Mouse (Mus musculus): ENCODE results near the gene Tspan32. TPM values are rescaled to one million over a fixed set of nuclear protein-coding genes. Genes with fewer than 3 reads are reported as not detected.

The Tspan32 gene
- polyA plus RNA-seq, 1 experiment, result 0.25 TPM

DNA sequence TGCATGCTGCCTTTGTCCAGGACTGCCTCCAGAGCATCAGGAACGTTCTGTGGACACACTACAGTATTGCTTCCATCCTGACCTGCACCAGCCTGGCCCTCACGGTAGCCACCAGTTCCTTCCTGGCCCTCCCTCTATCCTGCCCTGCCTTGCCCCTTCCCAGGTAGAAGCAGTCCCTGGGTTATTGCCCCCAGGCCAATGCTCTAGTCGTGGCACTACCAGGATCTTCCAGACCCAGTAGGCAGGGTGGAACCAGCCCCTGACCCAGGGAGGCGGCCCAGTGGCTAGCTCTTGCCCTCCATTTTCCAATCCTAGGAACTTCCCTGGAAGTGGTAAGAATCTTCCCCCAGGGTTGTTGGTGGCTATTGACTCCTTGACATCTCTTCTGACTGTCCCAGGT lies 12.3 kb downstream of the Tspan32 start:
- TF ChIP-seq CTCF (IDR thresholded peaks at IDR 0.05; ENCODE audit: borderline replicate concordance, insufficient read depth, low read depth, low read length), result no peak
- H3K27ac ChIP-seq (ENCODE audit: insufficient read depth, low read length), result no peak overlapping the region
- DNase-seq, result no peak
- no peak overlapping the region for H3K4me3 ChIP-seq (replicated peaks; ENCODE audit: insufficient read depth, low read depth, low read length)
- peaks cover 36% of the 10 kb centered on the region for H3K4me1 ChIP-seq (ENCODE audit: control insufficient read depth, insufficient read depth, low read length)
- 93% methylated on average over 4 of the region's 4 CpGs for WGBS
- H3K27me3 ChIP-seq (ENCODE audit: control insufficient read depth, insufficient read depth, low read length), result no peaks in the 10 kb centered on the region

DNA sequence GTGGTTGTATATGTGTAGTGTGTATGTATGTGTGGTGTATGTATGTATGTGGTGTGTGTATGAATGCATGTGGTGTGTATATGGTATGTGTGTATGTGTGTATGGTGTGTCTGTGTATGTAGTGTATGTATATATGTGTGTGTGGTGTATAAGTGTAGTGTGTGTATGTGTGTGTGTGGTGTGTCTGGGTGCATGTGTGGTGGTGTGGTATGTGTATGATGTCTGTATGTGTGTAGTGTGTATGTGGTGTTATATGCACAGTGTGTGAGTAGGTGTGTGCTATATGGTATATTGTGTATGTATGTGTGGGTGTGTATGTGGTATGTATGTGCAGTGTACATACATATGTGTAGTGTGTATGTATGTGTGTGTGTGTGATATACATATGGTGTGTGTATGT lies 15.2 kb downstream of the Tspan32 start:
- no peak for DNase-seq
- Histone ChIP-seq H3K27me3 (ENCODE audit: control insufficient read depth, insufficient read depth, low read length) (no peaks in the 10 kb centered on the region), H3K4me1 (ENCODE audit: control insufficient read depth, insufficient read depth, low read length) (peaks cover 13% of the 10 kb centered on the region; the same call in 1 of the 2 replicates), H3K4me3 (replicated peaks; ENCODE audit: insufficient read depth, low read depth, low read length) (no peak overlapping the region), H3K27ac (ENCODE audit: insufficient read depth, low read length) (no peak overlapping the region)
- no peak for TF ChIP-seq POLR2A (IDR thresholded peaks at IDR 0.05; ENCODE audit: borderline replicate concordance, insufficient read depth, low read length)
- no peak for TF ChIP-seq CTCF (IDR thresholded peaks at IDR 0.05; ENCODE audit: borderline replicate concordance, insufficient read depth, low read depth, low read length)

- no peak for DNase-seq
- no peak overlapping the region for H3K4me3 ChIP-seq (replicated peaks; ENCODE audit: insufficient read depth, low read depth, low read length)
- no peaks in the 10 kb centered on the region for H3K27me3 ChIP-seq (ENCODE audit: control insufficient read depth, insufficient read depth, low read length)
- no peak for TF ChIP-seq CTCF (IDR thresholded peaks at IDR 0.05; ENCODE audit: borderline replicate concordance, insufficient read depth, low read depth, low read length)
- TF ChIP-seq POLR2A (IDR thresholded peaks at IDR 0.05; ENCODE audit: borderline replicate concordance, insufficient read depth, low read length), result no peak
- H3K4me1 ChIP-seq (ENCODE audit: control insufficient read depth, insufficient read depth, low read length), result peaks cover 10% of the 10 kb centered on the region; the same call in 1 of the 2 replicates
- H3K27ac ChIP-seq (ENCODE audit: insufficient read depth, low read length), result no peak overlapping the region
- WGBS, result 83% methylated on average over 3 of the region's 3 CpGs
These were observed 15.9 kb downstream of the Tspan32 start for GRCm38 (mm10) chr7:143020764-143021163.

- Histone ChIP-seq H3K4me1 (ENCODE audit: control insufficient read depth, insufficient read depth, low read length) (0 out of 2 replicates have a peak, but pooled peaks cover 3% of the 10 kb centered on the region), H3K27ac (ENCODE audit: insufficient read depth, low read length) (no peak overlapping the region), H3K4me3 (replicated peaks; ENCODE audit: insufficient read depth, low read depth, low read length) (no peak overlapping the region), H3K27me3 (ENCODE audit: control insufficient read depth, insufficient read depth, low read length) (no peaks in the 10 kb centered on the region)
- no peak for DNase-seq
- no peak for TF ChIP-seq CTCF (IDR thresholded peaks at IDR 0.05; ENCODE audit: borderline replicate concordance, insufficient read depth, low read depth, low read length)
- TF ChIP-seq POLR2A (IDR thresholded peaks at IDR 0.05; ENCODE audit: borderline replicate concordance, insufficient read depth, low read length), result no peak
- 84% methylated on average over 5 of the region's 5 CpGs for WGBS
These were observed 16.7 kb downstream of the Tspan32 start for GRCm38 (mm10) chr7:143021356-143022164.

DNA sequence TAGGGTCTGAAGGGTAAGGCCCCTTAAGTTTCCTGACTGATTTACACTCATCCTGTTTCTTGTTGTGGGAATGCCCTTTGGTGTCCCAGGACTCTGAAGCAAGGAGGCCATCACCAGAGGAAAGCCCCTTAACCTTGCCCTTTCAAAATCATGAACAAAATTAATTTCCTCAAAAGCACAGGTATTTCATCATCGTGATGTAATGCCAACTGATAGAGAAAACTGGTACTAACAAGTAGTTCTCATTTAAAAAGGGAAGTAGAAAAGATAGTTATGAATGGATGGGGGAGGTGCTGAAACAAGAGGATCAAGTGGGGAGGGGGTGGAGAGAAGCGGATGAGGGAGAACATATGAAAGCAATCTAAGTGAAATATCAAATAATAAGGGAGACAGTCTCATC lies 18.7 kb downstream of the Tspan32 start:
- no peak overlapping the region for H3K27ac ChIP-seq (ENCODE audit: insufficient read depth, low read length)
- DNase-seq, result no peak
- no peak overlapping the region for H3K4me3 ChIP-seq (replicated peaks; ENCODE audit: insufficient read depth, low read depth, low read length)
- no peaks in the 10 kb centered on the region for H3K4me1 ChIP-seq (ENCODE audit: control insufficient read depth, insufficient read depth, low read length)
- no peak for TF ChIP-seq CTCF (IDR thresholded peaks at IDR 0.05; ENCODE audit: borderline replicate concordance, insufficient read depth, low read depth, low read length)
- TF ChIP-seq POLR2A (IDR thresholded peaks at IDR 0.05; ENCODE audit: borderline replicate concordance, insufficient read depth, low read length), result no peak
- H3K27me3 ChIP-seq (ENCODE audit: control insufficient read depth, insufficient read depth, low read length), result no peaks in the 10 kb centered on the region
- 94% methylated on average over 2 of the region's 2 CpGs for WGBS

DNA sequence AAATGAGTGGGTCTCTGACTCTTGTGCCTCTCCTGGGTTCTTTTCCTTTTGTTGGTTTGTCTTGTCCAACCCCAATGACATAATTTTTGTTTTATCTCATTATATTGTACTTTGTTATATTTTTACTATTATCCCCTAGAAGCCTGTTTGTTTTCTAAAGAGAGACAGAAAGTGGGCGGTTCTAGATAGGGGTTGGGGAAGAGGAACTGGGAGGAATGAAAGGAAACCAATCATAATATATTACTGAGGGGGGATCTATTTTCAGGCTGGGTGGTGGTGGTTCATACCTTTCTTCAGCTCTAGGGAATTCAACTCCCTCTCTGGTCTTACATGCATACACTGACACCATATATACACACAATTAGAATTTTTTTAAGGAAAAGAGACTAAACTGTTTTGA lies 19.4 kb downstream of the Tspan32 start:
- TF ChIP-seq CTCF (IDR thresholded peaks at IDR 0.05; ENCODE audit: borderline replicate concordance, insufficient read depth, low read depth, low read length) (no peak), POLR2A (IDR thresholded peaks at IDR 0.05; ENCODE audit: borderline replicate concordance, insufficient read depth, low read length) (no peak)
- DNase-seq, result no peak
- WGBS, result 95% methylated on average over 1 of the region's 1 CpGs

DNA sequence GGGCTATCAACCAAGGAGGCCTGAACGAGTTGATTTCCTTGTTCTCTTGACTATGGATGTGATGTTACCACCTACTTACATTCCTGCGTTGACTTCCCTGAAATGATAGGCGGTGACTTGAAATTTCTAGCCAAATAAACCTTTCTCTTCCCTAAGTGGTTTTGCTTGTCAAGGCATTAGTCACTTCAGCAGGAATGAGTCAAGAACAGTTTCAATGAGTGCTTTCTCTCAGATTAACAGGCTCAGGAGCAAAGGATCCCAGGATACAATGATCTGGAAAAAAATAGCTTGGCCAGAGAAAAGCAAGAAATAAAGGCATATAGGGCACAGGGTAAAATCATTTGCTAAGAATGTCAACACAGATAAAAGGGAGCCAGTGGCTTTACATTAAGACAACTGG lies 20.6 kb downstream of the Tspan32 start:
- no peak overlapping the region for H3K27ac ChIP-seq (ENCODE audit: insufficient read depth, low read length)
- TF ChIP-seq CTCF (IDR thresholded peaks at IDR 0.05; ENCODE audit: borderline replicate concordance, insufficient read depth, low read depth, low read length) (no peak), POLR2A (IDR thresholded peaks at IDR 0.05; ENCODE audit: borderline replicate concordance, insufficient read depth, low read length) (no peak)
- H3K4me1 ChIP-seq (ENCODE audit: control insufficient read depth, insufficient read depth, low read length), result no peaks in the 10 kb centered on the region
- no peaks in the 10 kb centered on the region for H3K27me3 ChIP-seq (ENCODE audit: control insufficient read depth, insufficient read depth, low read length)
- 96% methylated on average over 3 of the region's 3 CpGs for WGBS
- DNase-seq, result no peak
- no peak overlapping the region for H3K4me3 ChIP-seq (replicated peaks; ENCODE audit: insufficient read depth, low read depth, low read length)

More for the DNA sequence above, 19.4 kb downstream of the Tspan32 start:
- Histone ChIP-seq H3K4me3 (replicated peaks; ENCODE audit: insufficient read depth, low read depth, low read length) (no peak overlapping the region), H3K27me3 (ENCODE audit: control insufficient read depth, insufficient read depth, low read length) (no peaks in the 10 kb centered on the region), H3K27ac (ENCODE audit: insufficient read depth, low read length) (no peak overlapping the region), H3K4me1 (ENCODE audit: control insufficient read depth, insufficient read depth, low read length) (no peaks in the 10 kb centered on the region)

GRCm38 (mm10) chr7:143027196-143027595 lies 22.4 kb downstream of the Tspan32 start:
- TF ChIP-seq POLR2A (IDR thresholded peaks at IDR 0.05; ENCODE audit: borderline replicate concordance, insufficient read depth, low read length), result no peak
- TF ChIP-seq CTCF (IDR thresholded peaks at IDR 0.05; ENCODE audit: borderline replicate concordance, insufficient read depth, low read depth, low read length), result no peak
- WGBS, result 81% methylated on average over 4 of the region's 4 CpGs
- Histone ChIP-seq H3K4me3 (replicated peaks; ENCODE audit: insufficient read depth, low read depth, low read length) (no peak overlapping the region), H3K4me1 (ENCODE audit: control insufficient read depth, insufficient read depth, low read length) (no peaks in the 10 kb centered on the region), H3K27me3 (ENCODE audit: control insufficient read depth, insufficient read depth, low read length) (no peaks in the 10 kb centered on the region), H3K27ac (ENCODE audit: insufficient read depth, low read length) (no peak overlapping the region)
- no peak for DNase-seq
